Mouse (Mus musculus): ENCODE results near the gene Tekt4.

Gene Tekt4

GRCm38 (mm10) chr17:25480152-25480551 lies 25.7 kb downstream of the Tekt4 start:
- DNase-seq, result no peak

- no peak for DNase-seq
Observed at GRCm38 (mm10) chr17:25480820-25481219, 26.4 kb downstream of the Tekt4 start.

- no peak for DNase-seq
Observed at GRCm38 (mm10) chr17:25482092-25482491, 27.7 kb downstream of the Tekt4 start.

- DNase-seq, result peak in 1 of 2 experiments; percentile 15
Observed at GRCm38 (mm10) chr17:25497013-25497412, 42.6 kb downstream of the Tekt4 start, which contains the start of gene Sstr5. Gene Sstr5 (minus strand): TSS chr17:25497288.

- no peak for DNase-seq
Observed at GRCm38 (mm10) chr17:25502599-25502998, 48.2 kb downstream of the Tekt4 start.

GRCm38 (mm10) chr17:25507799-25508198 lies 53.4 kb downstream of the Tekt4 start:
- peak; percentile 54 to 74 for DNase-seq

GRCm38 (mm10) chr17:25508860-25509577 lies 54.6 kb downstream of the Tekt4 start:
- DNase-seq, result peak in 1 of 2 experiments; percentile 27

- no peak for DNase-seq
Observed at GRCm38 (mm10) chr17:25510074-25510830, 55.8 kb downstream of the Tekt4 start.

GRCm38 (mm10) chr17:25511876-25512275 lies 57.5 kb downstream of the Tekt4 start:
- DNase-seq, result no peak

- DNase-seq, result no peak
Observed at GRCm38 (mm10) chr17:25514055-25514454, 59.6 kb downstream of the Tekt4 start.

GRCm38 (mm10) chr17:25516315-25516714 lies 61.9 kb downstream of the Tekt4 start:
- DNase-seq, result peak in 1 of 2 experiments; percentile 35

GRCm38 (mm10) chr17:25518144-25518543 lies 63.7 kb downstream of the Tekt4 start:
- DNase-seq, result no peak

GRCm38 (mm10) chr17:25519511-25519910 lies 65.1 kb downstream of the Tekt4 start:
- DNase-seq, result no peak

- DNase-seq, result no peak
Observed at GRCm38 (mm10) chr17:25520492-25520891, 66.1 kb downstream of the Tekt4 start.

- no peak for DNase-seq
Observed at GRCm38 (mm10) chr17:25522080-25522479, 67.7 kb downstream of the Tekt4 start.
